Mouse (Mus musculus) R1 (cell line): ENCODE measurements around the gene Dmpk.

Source experiments
- DNase-seq: peaks from one replicate; pipeline ENCODE4 v3.0.0-alpha.2; 2018; ENCODE audit warnings: low read depth, low spot score

Dmpk gene

GRCm38 (mm10) chr7:19096421-19096976 lies 12.8 kb downstream of the Dmpk start:
- DNase-seq: no peak

- no peak for DNase-seq
These were observed 13.6 kb downstream of the Dmpk start for GRCm38 (mm10) chr7:19097217-19097616.

GRCm38 (mm10) chr7:19097863-19098262 lies 14.2 kb downstream of the Dmpk start:
- no peak for DNase-seq

- DNase-seq: no peak
These were observed 15.2 kb downstream of the Dmpk start for GRCm38 (mm10) chr7:19098811-19099210.

- DNase-seq: no peak
These were observed 16.6 kb downstream of the Dmpk start for GRCm38 (mm10) chr7:19100290-19100689.

- no peak for DNase-seq
These were observed 20.1 kb downstream of the Dmpk start for GRCm38 (mm10) chr7:19103741-19104140.

- no peak for DNase-seq
These were observed 20.8 kb downstream of the Dmpk start for GRCm38 (mm10) chr7:19104486-19104885.

GRCm38 (mm10) chr7:19107436-19107835 lies 23.8 kb downstream of the Dmpk start:
- DNase-seq: no peak

GRCm38 (mm10) chr7:19109565-19109964 lies 25.9 kb downstream of the Dmpk start:
- no peak for DNase-seq

- DNase-seq: peak; percentile 98
These were observed 34.6 kb downstream of the Dmpk start, which contains the start of gene Gm4969 for GRCm38 (mm10) chr7:19118028-19118771. Gm4969 (minus strand) TSS chr7:19118368.

- peak; percentile 10 for DNase-seq
These were observed 35.4 kb downstream of the Dmpk start for GRCm38 (mm10) chr7:19119083-19119482.

- DNase-seq: peak; percentile 99
These were observed 36.2 kb downstream of the Dmpk start, which contains the start of gene Fbxo46 for GRCm38 (mm10) chr7:19119631-19120429. Fbxo46 (plus strand) TSS chr7:19119859.

- DNase-seq: no peak
These were observed 38.0 kb downstream of the Dmpk start for GRCm38 (mm10) chr7:19121686-19122085.

GRCm38 (mm10) chr7:19124713-19125112 lies 41.1 kb downstream of the Dmpk start:
- no peak for DNase-seq

GRCm38 (mm10) chr7:19127744-19128143 lies 44.1 kb downstream of the Dmpk start:
- DNase-seq: no peak

GRCm38 (mm10) chr7:19129396-19129795 lies 45.7 kb downstream of the Dmpk start:
- DNase-seq: no peak

GRCm38 (mm10) chr7:19130657-19131056 lies 47.0 kb downstream of the Dmpk start:
- DNase-seq: peak; percentile 57

- DNase-seq: peak; percentile 100
These were observed 47.7 kb downstream of the Dmpk start for GRCm38 (mm10) chr7:19131324-19131848.

- peak; percentile 60 for DNase-seq
These were observed 52.5 kb downstream of the Dmpk start for GRCm38 (mm10) chr7:19136168-19136567.

GRCm38 (mm10) chr7:19136673-19137334 lies 53.2 kb downstream of the Dmpk start:
- peak; percentile 28 for DNase-seq

- DNase-seq: peak; percentile 72
These were observed 53.7 kb downstream of the Dmpk start for GRCm38 (mm10) chr7:19137380-19137779.
